Mouse (Mus musculus) gastrocnemius, postnatal 14 days (tissue): ENCODE results near the gene Me3. TPM values are rescaled to one million over a fixed set of nuclear protein-coding genes. Genes with fewer than 3 reads are reported as not detected.

Experiments used
- DNase-seq: peaks from one replicate; pipeline ENCODE4 v3.0.0; 2021; ENCODE audit warnings: mixed read lengths
- intact Hi-C: fragments of 180-260 bp; cut with DNase I; formaldehyde crosslinking; loops from one replicate; pipeline ENCODE4 v1.15.1; 2025; ENCODE audit warnings: low total_unique reads
- total RNA-seq, 2 experiments: library from RNA; stranded (reverse); gene quantifications; 2 replicates each; pipeline ENCODE4 v1.2.3; 2021

Gene Me3
- total RNA-seq, 2 experiments from 2014 or later: 86.5 to 101 TPM

DNA sequence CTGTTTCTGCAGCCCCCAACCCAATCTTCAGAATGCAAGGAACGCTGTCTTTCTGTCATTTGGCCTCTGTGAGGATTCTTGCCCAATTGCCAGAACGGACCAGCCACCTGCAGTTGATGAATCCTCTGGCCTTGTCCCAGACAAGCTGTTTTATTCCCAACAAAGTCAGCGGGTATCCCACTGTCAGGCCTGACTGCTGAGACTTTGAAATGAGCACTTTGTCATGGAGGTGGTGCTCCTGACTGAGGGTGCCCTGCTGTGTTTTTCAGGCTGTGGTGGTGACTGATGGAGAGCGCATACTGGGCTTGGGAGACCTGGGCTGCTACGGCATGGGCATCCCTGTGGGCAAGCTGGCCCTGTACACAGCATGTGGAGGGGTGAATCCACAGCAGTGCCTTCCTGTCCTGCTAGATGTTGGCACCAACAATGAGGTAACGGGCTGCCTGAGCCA is 164.2 kb downstream of the Me3 start:
- intact Hi-C loops: no loop called here
- no peak for DNase-seq

DNA sequence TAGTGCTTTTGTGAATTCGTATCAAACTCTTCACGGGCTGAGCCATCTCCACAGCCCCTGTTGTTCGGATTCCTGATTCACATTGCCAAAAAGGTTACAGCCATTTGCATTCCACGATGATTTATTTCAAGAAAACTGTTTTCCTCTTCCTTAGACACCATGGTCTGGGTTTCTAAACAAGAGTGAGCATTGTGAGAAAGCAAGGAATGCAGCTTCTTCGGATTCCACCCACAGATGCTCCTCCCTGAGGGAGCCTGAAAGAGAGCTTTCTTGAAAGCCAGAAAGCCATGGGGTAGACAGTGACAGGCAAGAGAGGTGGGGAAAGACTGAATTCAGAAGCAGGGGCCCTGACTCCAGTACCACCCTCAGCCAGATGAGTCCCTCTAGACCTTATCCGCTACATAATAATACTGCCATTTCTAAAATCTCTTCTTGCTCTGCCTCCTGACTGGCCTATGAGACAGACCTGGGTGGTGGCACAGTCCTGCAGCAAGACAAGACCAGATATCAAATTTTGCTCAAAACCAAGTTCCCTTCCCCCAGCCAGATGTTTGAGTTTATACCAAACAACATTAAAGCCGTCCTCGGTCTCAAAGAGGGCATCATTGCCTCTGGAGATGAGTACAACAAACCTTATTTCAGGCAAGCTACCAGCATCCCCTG is 166.3 kb downstream of the Me3 start:
- no peak for DNase-seq

GRCm38 (mm10) chr7:89802447-89802846 is 170.3 kb downstream of the Me3 start:
- intact Hi-C loops: no loop called here
- DNase-seq: no peak

More for the DNA sequence above, 166.3 kb downstream of the Me3 start:
- intact Hi-C loops: no loop called here

- intact Hi-C loops: no loop called here
Observed at GRCm38 (mm10) chr7:89803966-89804365, 171.8 kb downstream of the Me3 start.

DNA sequence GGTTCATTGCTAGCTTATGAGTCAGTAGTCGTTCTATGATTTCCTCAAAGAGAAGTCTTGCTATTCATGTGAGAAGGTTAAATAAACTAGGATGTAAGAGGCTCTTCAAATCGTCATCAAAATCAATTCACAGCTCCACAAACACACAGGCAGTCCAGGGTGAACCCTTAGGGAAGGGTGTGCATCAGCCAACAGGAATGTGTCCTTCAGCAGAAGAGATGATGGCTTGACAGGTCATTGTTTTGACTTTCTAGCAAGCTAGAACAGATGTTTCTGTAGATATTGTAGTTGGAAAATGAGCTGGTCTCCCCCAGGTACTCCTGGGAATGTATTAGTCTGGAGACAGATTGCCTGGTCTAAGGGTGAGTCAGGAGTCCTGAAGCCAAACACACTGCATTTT is 177.2 kb downstream of the Me3 start:
- no peak for DNase-seq
- intact Hi-C loops: no loop called here

More at GRCm38 (mm10) chr7:89803966-89804365, 171.8 kb downstream of the Me3 start:
- no peak for DNase-seq

- intact Hi-C loops: no loop called here
Observed at GRCm38 (mm10) chr7:89828436-89829065, 196.4 kb downstream of the Me3 start.

DNA sequence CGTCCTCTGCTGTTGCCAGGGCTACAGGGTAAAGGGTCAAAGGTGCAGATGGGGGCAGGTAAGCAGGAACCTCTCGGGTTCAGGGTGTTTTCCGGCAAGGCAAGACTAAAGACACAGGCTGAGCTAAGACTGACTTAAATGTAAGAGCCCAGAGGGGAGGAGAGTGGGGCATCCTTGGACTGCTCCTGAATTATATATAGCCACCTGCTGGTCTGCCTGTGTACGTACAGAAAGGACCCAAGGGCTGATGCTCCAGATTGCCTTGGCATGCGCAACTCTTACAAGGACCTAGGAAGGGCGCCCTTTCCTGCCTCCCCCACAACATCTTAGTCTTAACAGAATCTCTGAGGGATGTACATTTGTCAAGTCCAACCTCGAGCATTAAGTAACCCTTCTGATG is 197.0 kb downstream of the Me3 start:
- DNase-seq: no peak
- intact Hi-C loops: no loop called here

More at GRCm38 (mm10) chr7:89828436-89829065, 196.4 kb downstream of the Me3 start:
- no peak for DNase-seq

DNA sequence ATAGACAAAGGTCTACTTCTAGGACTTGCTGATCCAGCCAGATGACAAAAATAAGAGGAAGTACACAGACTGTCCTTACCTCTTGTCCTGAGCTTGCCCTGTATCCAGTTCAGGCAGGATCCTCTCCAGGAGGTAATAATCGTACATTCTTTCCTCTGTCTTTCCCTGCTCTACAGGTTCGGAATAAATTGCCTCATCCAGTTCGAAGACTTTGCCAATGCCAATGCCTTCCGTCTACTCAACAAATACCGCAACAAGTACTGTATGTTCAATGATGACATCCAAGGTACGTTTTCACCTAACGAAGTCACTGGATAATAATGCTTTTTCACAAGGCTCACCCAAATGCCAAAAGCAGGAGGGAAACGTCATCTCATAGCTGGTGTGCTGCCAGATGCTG is 201.3 kb downstream of the Me3 start:
- intact Hi-C loops: no loop called here
- no peak for DNase-seq

- intact Hi-C loops: no loop called here
- DNase-seq: peak; percentile 25
Observed at GRCm38 (mm10) chr7:89835566-89835965, 203.4 kb downstream of the Me3 start.

DNA sequence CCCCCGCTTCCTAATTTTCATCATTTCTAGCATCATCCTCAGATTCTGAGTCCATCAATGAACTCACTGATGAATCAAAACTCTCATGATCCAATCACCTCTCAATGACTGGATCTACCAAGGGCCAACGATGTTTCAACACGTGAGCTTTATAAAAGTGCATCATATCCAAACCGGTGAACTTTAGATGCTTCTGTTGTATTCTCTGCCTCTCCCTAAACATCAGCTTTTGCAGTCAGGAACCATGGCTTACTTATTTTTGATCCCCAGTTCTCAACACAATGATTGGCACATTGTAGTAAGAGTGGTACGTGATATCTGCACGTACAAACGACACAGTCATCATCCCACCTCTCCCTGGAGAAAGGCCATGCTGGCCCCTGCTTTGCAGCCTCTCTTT is 204.5 kb downstream of the Me3 start:
- intact Hi-C loops: no loop called here
- no peak for DNase-seq

DNA sequence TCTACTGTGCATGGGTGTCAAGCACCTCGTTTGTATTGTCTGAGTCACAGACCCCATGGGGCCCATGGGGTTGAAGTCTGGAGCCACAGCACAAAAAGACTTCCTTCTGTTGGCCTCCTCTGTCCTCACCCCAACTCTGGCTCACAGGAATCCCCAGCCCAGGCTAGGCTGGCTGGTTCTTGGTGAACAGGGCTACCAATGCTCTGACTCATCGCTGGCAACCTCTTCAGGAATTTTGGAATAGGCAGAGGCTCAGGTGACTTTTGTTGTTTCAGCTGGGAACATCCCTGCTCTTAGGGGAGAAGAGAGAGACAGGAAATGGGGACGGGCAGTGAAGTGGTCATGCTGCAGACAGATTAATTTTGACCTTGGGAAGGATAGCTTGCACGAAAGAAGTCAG is 205.6 kb downstream of the Me3 start:
- intact Hi-C loops: no loop called here
- DNase-seq: no peak

GRCm38 (mm10) chr7:89839721-89840120 is 207.5 kb downstream of the Me3 start:
- intact Hi-C loops: loop anchor here (10.0 kb wide), 1 partner anchor 335 kb away; no protein-coding TSS in a partner anchor
- DNase-seq: no peak

DNA sequence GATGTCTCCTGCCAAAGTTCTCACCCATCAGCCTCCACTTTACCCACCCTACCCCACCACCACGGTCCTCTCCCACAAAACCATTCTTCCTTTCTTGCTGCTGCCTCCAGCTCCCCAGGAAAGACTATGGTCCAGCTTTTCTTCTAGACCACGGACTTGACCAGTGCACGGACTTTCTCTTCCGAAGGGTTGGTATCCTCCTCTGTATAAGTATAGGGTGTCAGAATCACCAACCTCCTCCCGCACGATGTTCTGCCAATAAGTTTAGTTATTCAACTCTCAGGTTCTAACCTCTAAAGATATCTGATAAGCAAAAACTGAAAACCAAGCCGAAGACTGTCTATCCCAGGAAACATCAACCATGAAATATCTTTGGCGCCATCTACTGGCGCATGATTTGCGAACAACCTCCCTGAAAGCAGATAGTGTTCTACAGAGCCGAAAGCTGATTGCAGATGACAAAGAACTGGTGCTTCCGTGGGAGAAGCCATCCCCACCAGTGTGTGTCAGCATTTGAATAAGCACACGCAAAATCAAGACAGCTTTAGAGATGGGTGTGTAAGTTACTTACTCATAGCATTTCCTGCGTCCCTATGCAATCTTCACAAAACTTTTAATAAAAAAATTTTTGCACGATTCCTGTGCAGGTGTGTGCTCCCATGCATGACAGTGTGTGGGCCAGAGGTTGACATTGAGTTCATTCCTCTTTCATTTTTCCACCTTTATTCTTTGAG is 209.6 kb downstream of the Me3 start:
- intact Hi-C loops: loop anchor here (10.0 kb wide), 1 partner anchor 337 kb away; no protein-coding TSS in a partner anchor

GRCm38 (mm10) chr7:89842404-89842715 is 210.2 kb downstream of the Me3 start:
- intact Hi-C loops: loop anchor here (10.0 kb wide), 1 partner anchor 338 kb away; no protein-coding TSS in a partner anchor
- DNase-seq: no peak

More for the DNA sequence above, 209.6 kb downstream of the Me3 start:
- peak; percentile 70 for DNase-seq

DNA sequence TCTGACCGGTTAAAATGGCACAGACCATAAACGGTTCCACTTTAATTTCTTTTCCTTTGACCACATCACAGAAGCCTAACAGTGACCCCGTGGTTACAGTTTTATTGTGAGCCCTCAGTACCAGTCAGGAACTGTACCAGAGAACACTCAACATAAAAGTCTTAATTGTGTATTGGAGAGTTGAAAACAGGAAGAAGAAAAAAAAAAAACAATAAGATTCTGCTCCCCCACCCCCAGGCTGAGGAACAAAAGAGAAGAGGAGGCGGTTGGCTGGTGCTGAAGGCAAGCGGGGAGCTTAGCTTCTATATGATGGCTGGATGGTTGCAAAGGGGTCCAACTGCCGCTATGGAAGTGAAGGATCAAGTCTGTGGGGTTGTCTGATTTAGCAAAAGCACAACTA is 210.9 kb downstream of the Me3 start:
- intact Hi-C loops: loop anchor here (10.0 kb wide), 1 partner anchor 338 kb away; no protein-coding TSS in a partner anchor
- DNase-seq: no peak

GRCm38 (mm10) chr7:89843533-89843932 is 211.3 kb downstream of the Me3 start:
- intact Hi-C loops: loop anchor here (10.0 kb wide), 1 partner anchor 339 kb away; no protein-coding TSS in a partner anchor
- no peak for DNase-seq

- no peak for DNase-seq
- intact Hi-C loops: loop anchor here (10.0 kb wide), 1 partner anchor 341 kb away; no protein-coding TSS in a partner anchor
Observed at GRCm38 (mm10) chr7:89845669-89846068, 213.5 kb downstream of the Me3 start.

DNA sequence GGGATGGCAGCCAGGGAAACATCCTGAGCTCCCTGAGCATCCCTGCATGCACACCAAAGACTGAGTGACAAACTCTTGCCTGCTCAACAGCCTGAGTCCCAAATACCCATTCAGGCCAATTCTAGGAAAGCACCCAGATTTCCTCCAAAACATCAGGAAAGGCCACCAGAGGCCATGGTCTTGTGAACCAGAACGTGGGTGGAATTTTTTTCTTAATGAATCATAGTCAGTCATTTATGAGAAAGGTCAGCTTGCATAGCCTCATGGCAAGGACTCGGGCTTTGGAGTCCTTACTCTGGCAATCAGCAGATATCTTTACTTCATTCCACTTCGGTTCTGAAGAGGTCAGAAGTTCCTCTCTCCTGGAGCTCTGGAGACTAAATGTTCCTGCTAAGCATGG is 218.3 kb downstream of the Me3 start:
- DNase-seq: no peak
- intact Hi-C loops: no loop called here

- intact Hi-C loops: no loop called here
- DNase-seq: no peak
Observed at GRCm38 (mm10) chr7:89852158-89853095, 220.2 kb downstream of the Me3 start.
